15 mouse cellular contexts compared by ENCODE assay signal in the genomic region with DNA sequence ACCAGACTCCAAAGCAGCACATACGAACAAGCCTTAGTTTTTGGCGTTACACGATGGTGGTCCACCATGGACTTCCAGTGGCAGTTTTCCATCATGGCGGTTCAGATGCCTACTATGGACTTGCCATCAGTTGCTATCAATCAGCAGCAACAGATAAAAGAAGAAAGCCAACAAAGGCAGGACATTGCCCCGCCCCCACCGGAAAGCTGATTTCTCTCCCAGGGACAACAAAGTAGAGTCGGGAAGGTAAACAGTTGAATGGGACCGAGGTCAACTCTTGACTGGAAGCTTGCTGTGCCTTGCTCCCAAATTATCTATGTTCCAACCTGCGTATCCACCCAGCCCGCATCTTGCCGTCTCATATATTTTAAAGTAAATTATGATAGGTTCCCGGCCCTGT.
"Had no signal": no experiment of that assay in that cellular context is flagged by ENCODE, and none has a peak within 500 bp of the region (broad histone marks: within the 10 kb centered on the region; RNA-seq: fewer than 3 reads in every experiment).

No protein-coding gene starts in this region.

- DNase-seq: kidney, adult 2 months; kidney, postnatal 14 days; layer of hippocampus, adult 9-11 months; layer of hippocampus, postnatal 36 days; lung, adult 2 months; lung, postnatal 36 days; spleen, adult 18-20 months; thymus, adult 18-20 months; thymus, postnatal 14 days had no signal

- H3K9me3 ChIP-seq: kidney, embryonic 15.5 days; limb, embryonic 12.5 days; midbrain, embryonic 15.5 days; neural tube, embryonic 12.5 days had no signal

- H3K9ac ChIP-seq: kidney, embryonic 15.5 days; limb, embryonic 12.5 days; midbrain, embryonic 15.5 days; neural tube, embryonic 12.5 days had no signal

- H3K27me3 ChIP-seq: midbrain, embryonic 15.5 days; neural tube, embryonic 12.5 days had no signal

- H3K36me3 ChIP-seq: kidney, embryonic 15.5 days; limb, embryonic 12.5 days; midbrain, embryonic 15.5 days; neural tube, embryonic 12.5 days had no signal

- ATAC-seq: intestine, embryonic 16.5 days; lung, postnatal 0 days; midbrain, embryonic 15.5 days had no signal

- H3K27ac ChIP-seq: kidney, embryonic 15.5 days; limb, embryonic 12.5 days; midbrain, embryonic 15.5 days; neural tube, embryonic 12.5 days had no signal

- H3K4me1 ChIP-seq: kidney, embryonic 15.5 days; limb, embryonic 12.5 days; neural tube, embryonic 12.5 days had no signal

- H3K4me3 ChIP-seq: kidney, embryonic 15.5 days; limb, embryonic 12.5 days; midbrain, embryonic 15.5 days; neural tube, embryonic 12.5 days had no signal

- H3K4me2 ChIP-seq: kidney, embryonic 15.5 days; limb, embryonic 12.5 days; midbrain, embryonic 15.5 days; neural tube, embryonic 12.5 days had no signal
